In genomic region chr6:128225009-128225845, GRCm38 (mm10) we compare ENCODE assay signal across 17 mouse cellular contexts.
A peak's percentile ranks its signal among the peaks of the same experiment; 100 is the strongest.
DNase-seq lines count a peak whose midpoint lies in the region; ATAC-seq and TF ChIP-seq lines count a peak whose summit lies in the region.
"Had no signal": no experiment of that assay in that cellular context is flagged by ENCODE, and none has a peak within 500 bp of the region (broad histone marks: within the 10 kb centered on the region; RNA-seq: fewer than 3 reads in every experiment).

No protein-coding gene starts in this region.

- 62% methylated on average over 4 of the region's 4 CpGs for WGBS in intestine, embryonic 16.5 days
- 59% methylated on average over 4 of the region's 4 CpGs for WGBS in lung, adult 2 months
- 67% methylated on average over 4 of the region's 4 CpGs for WGBS in cerebellum, adult 2 months

- no peak for TF ChIP-seq CTCF in lung, adult 2 months (IDR thresholded peaks at IDR 0.05; ENCODE audit: insufficient read depth, low read length)
- no peak for TF ChIP-seq CTCF in cerebellum, adult 2 months (IDR thresholded peaks at IDR 0.05; ENCODE audit: borderline replicate concordance, insufficient read depth, low read depth, low read length)

- no peaks in the 10 kb centered on the region for H3K9me3 ChIP-seq in intestine, embryonic 16.5 days (ENCODE audit: control insufficient read depth, low read length)
- H3K9me3 ChIP-seq: embryonic facial prominence, embryonic 12.5 days; hindbrain, embryonic 15.5 days; midbrain, embryonic 13.5 days had no signal

- no peaks in the 10 kb centered on the region for H3K36me3 ChIP-seq in intestine, embryonic 16.5 days (ENCODE audit: control insufficient read depth, insufficient read depth, low read length)
- H3K36me3 ChIP-seq: embryonic facial prominence, embryonic 12.5 days; hindbrain, embryonic 15.5 days; midbrain, embryonic 13.5 days had no signal

- H3K4me3 ChIP-seq in intestine, embryonic 16.5 days (ENCODE audit: low read length), result no peak overlapping the region
- H3K4me3 ChIP-seq in lung, adult 2 months (replicated peaks; ENCODE audit: extremely low read depth, low read depth, low read length), result no peak overlapping the region
- H3K4me3 ChIP-seq in cerebellum, adult 2 months (replicated peaks; ENCODE audit: insufficient read depth, low read depth, low read length), result no peak overlapping the region
- H3K4me3 ChIP-seq: embryonic facial prominence, embryonic 12.5 days; hindbrain, embryonic 15.5 days; midbrain, embryonic 13.5 days had no signal

- TF ChIP-seq POLR2A in lung, adult 2 months (IDR thresholded peaks at IDR 0.05; ENCODE audit: borderline replicate concordance, extremely low read depth, low read depth, low read length), result no peak
- TF ChIP-seq POLR2A in cerebellum, adult 2 months (IDR thresholded peaks at IDR 0.05; ENCODE audit: borderline replicate concordance, insufficient read depth, low read length), result no peak

- peaks cover 6% of the 10 kb centered on the region for H3K4me1 ChIP-seq in intestine, embryonic 16.5 days (ENCODE audit: control insufficient read depth, insufficient read depth, low read length)
- peaks cover 5% of the 10 kb centered on the region for H3K4me1 ChIP-seq in lung, adult 2 months (ENCODE audit: control insufficient read depth, insufficient read depth, low read length)
- no peaks in the 10 kb centered on the region; the same call in 1 of the 2 replicates for H3K4me1 ChIP-seq in cerebellum, adult 2 months (ENCODE audit: control insufficient read depth, insufficient read depth, low read length)
- H3K4me1 ChIP-seq: embryonic facial prominence, embryonic 12.5 days; hindbrain, embryonic 15.5 days; midbrain, embryonic 13.5 days had no signal

- H3K4me2 ChIP-seq in intestine, embryonic 16.5 days (ENCODE audit: low read depth, low read length), result no peak overlapping the region
- H3K4me2 ChIP-seq: embryonic facial prominence, embryonic 12.5 days; hindbrain, embryonic 15.5 days; midbrain, embryonic 13.5 days had no signal

- ATAC-seq in intestine, embryonic 16.5 days, result peak; percentile 57
- ATAC-seq: midbrain, embryonic 13.5 days had no signal

- no peak overlapping the region for H3K27ac ChIP-seq in intestine, embryonic 16.5 days (ENCODE audit: low read length)
- no peak overlapping the region for H3K27ac ChIP-seq in cerebellum, adult 2 months (ENCODE audit: insufficient read depth, low read length)
- H3K27ac ChIP-seq: embryonic facial prominence, embryonic 12.5 days; hindbrain, embryonic 15.5 days; macrophage; midbrain, embryonic 13.5 days had no signal

- DNase-seq in kidney, adult 11 months, result peak; percentile 10
- no peak for DNase-seq in kidney, postnatal 10 days
- peak; percentile 50 for DNase-seq in lung, adult 2 months
- DNase-seq in lung, postnatal 4 days, result peak; percentile 19 to 57
- DNase-seq in urinary bladder, postnatal 25 days (ENCODE audit: low spot score), result no peak
- DNase-seq in right cerebral cortex, postnatal 36 days (ENCODE audit: low spot score in 2 of 2), result no peak
- DNase-seq in cerebellum, adult 2 months, result no peak
- DNase-seq: adrenal gland, adult 8-10 months; cerebellum, adult 11-12 months; gastrocnemius, postnatal 25 days; right cerebral cortex, postnatal 14 days; thymus, adult 2 months had no signal

- no peaks in the 10 kb centered on the region for H3K27me3 ChIP-seq in intestine, embryonic 16.5 days (replicated peaks; ENCODE audit: control insufficient read depth, insufficient read depth, low read length)
- no peaks in the 10 kb centered on the region for H3K27me3 ChIP-seq in cerebellum, adult 2 months (ENCODE audit: control insufficient read depth, insufficient read depth, low read length)
- H3K27me3 ChIP-seq: embryonic facial prominence, embryonic 12.5 days; hindbrain, embryonic 15.5 days; midbrain, embryonic 13.5 days had no signal

- no peak overlapping the region for H3K9ac ChIP-seq in intestine, embryonic 16.5 days (ENCODE audit: low read depth, low read length)
- H3K9ac ChIP-seq: embryonic facial prominence, embryonic 12.5 days; hindbrain, embryonic 15.5 days; midbrain, embryonic 13.5 days had no signal

Comparison
In these comparisons a context has a peak if more than half of its experiments do, and no peak if none do; other contexts are left out.
1. DNase-seq: peak in kidney, adult 11 months (single experiment), lung, adult 2 months (single experiment) and lung, postnatal 4 days (2 of 2); none in kidney, postnatal 10 days (single experiment), urinary bladder, postnatal 25 days (single experiment), right cerebral cortex, postnatal 36 days (0 of 2) and cerebellum, adult 2 months (0 of 2).